Mouse (Mus musculus) cerebellum, adult 11-12 months (tissue): ENCODE results near the gene Rasgrp4.
"Not testable (repeated sequence)": the region's sequence is repeated elsewhere in the genome, so short reads cannot be mapped to it uniquely, and the experiment has no call there.

Experiments used
- DNase-seq: peaks from one replicate; pipeline ENCODE4 v3.0.0; 2022

Gene Rasgrp4

GRCm38 (mm10) chr7:29134693-29135386 lies at the start of gene Rasgrp4:
Gene Rasgrp4, plus strand, starts transcription at chr7:29134851.
- DNase-seq = no peak

GRCm38 (mm10) chr7:29085981-29086380 lies 48.7 kb upstream of the Rasgrp4 start:
- no peak for DNase-seq

- no peak for DNase-seq
Measured at GRCm38 (mm10) chr7:29086902-29087301, 47.7 kb upstream of the Rasgrp4 start.

GRCm38 (mm10) chr7:29088817-29089216 lies 45.8 kb upstream of the Rasgrp4 start:
- no peak for DNase-seq

GRCm38 (mm10) chr7:29097131-29097530 lies 37.5 kb upstream of the Rasgrp4 start:
- DNase-seq = no peak

- no peak for DNase-seq
Measured at GRCm38 (mm10) chr7:29101286-29102017, 33.2 kb upstream of the Rasgrp4 start.

- DNase-seq = peak; percentile 6
Measured at GRCm38 (mm10) chr7:29108992-29109955, 25.4 kb upstream of the Rasgrp4 start.

- DNase-seq = no peak
Measured at GRCm38 (mm10) chr7:29118142-29118851, 16.4 kb upstream of the Rasgrp4 start.

- no peak for DNase-seq
Measured at GRCm38 (mm10) chr7:29119526-29119925, 15.1 kb upstream of the Rasgrp4 start.

GRCm38 (mm10) chr7:29122821-29123220 lies 11.8 kb upstream of the Rasgrp4 start:
- no peak for DNase-seq

GRCm38 (mm10) chr7:29123531-29124358 lies 10.9 kb upstream of the Rasgrp4 start:
- DNase-seq = no peak

GRCm38 (mm10) chr7:29124970-29125369 lies 9.7 kb upstream of the Rasgrp4 start, which contains the start of gene Ryr1:
Gene Ryr1, minus strand, starts transcription at chr7:29125179.
- no peak for DNase-seq

- peak; percentile 19 for DNase-seq
Measured at GRCm38 (mm10) chr7:29126173-29126915, 8.3 kb upstream of the Rasgrp4 start.

GRCm38 (mm10) chr7:29128725-29129124 lies 5.9 kb upstream of the Rasgrp4 start:
- no peak for DNase-seq

- no peak for DNase-seq
Measured at GRCm38 (mm10) chr7:29134230-29134629, 421 bp upstream of the Rasgrp4 start.

- no peak for DNase-seq
Measured at GRCm38 (mm10) chr7:29137429-29137828, 2.8 kb downstream of the Rasgrp4 start.

- not testable (repeated sequence) for DNase-seq
Measured at GRCm38 (mm10) chr7:29139237-29139636, 4.6 kb downstream of the Rasgrp4 start.

- DNase-seq = no peak
Measured at GRCm38 (mm10) chr7:29141416-29141815, 6.8 kb downstream of the Rasgrp4 start.

GRCm38 (mm10) chr7:29144006-29144405 lies 9.4 kb downstream of the Rasgrp4 start:
- DNase-seq = no peak

GRCm38 (mm10) chr7:29146625-29147367 lies 12.1 kb downstream of the Rasgrp4 start:
- no peak for DNase-seq
